In the genomic region with DNA sequence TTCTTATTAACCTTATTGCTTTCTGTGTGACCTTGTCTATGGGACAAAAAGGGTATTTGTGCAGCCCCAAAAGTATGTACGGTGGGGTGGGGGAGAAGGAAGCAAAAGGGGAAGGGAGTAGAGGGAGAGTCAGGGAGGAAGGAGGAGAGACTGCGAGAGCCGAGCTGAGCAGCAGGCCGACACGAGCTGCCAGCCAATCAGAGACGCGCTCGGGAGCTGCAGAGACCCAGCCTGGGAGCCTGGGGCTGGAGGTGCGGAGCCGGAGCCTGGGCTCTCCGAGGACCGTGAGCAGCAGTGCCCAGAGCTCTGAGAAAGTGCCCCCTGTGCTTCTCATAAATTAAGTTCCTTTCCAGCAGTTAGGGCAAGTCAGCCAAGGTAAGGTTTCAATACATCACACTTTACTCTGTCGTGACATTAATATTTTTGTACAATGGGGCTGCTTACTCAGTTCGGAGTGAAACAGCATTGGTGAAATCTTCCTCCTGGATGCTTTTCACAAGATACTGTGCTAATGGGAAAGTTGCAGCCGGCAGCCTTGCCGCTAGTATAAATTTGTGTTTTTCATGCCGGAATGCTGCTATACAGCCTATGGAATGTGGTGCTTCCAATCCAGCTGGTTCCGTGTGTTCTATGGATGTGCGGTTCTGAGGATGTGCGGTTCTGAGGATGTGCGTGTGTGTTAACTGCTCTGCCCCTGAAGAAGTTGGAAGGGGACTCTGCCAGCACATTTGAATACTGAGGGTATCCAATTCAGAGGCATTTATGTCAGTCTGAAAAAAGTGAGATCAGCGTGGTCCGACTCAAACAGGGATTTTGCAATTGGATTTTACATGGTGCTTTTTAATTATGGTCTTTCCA, we compare ENCODE assay signal across 7 mouse cellular contexts.
DNase-seq lines count a peak whose midpoint lies in the region; ATAC-seq and TF ChIP-seq lines count a peak whose summit lies in the region.

No protein-coding gene starts in this region.

- TF ChIP-seq POLR2A in cortical plate, adult 2 months (IDR thresholded peaks at IDR 0.05; ENCODE audit: extremely low read depth, insufficient read depth, low read length) = peak; percentile 66; the same call in 1 of the 2 replicates

- peak overlapping the region; percentile 31; the same call in 1 of the 2 replicates for H3K27ac ChIP-seq in cortical plate, adult 2 months (ENCODE audit: insufficient read depth, low read length)
- no peak overlapping the region for H3K27ac ChIP-seq in limb, embryonic 15.5 days

- H3K4me3 ChIP-seq in cortical plate, adult 2 months (ENCODE audit: insufficient read depth, low read length) = peak overlapping the region; percentile 58
- H3K4me3 ChIP-seq in limb, embryonic 15.5 days = peak overlapping the region; percentile 36

- no peak for TF ChIP-seq CTCF in cortical plate, adult 2 months (IDR thresholded peaks at IDR 0.05; ENCODE audit: extremely low read depth, insufficient read depth, low read length)

- ATAC-seq in limb, embryonic 15.5 days (ENCODE audit: insufficient number of reproducible peaks, low FRiP score, low TSS enrichment, low read depth) = peak; percentile 94

- H3K9ac ChIP-seq in limb, embryonic 15.5 days = peak overlapping the region; percentile 23; the same call in 1 of the 2 replicates

- no peaks in the 10 kb centered on the region for H3K9me3 ChIP-seq in limb, embryonic 15.5 days

- H3K27me3 ChIP-seq in limb, embryonic 15.5 days = 0 out of 2 replicates have a peak, but pooled peaks cover 5% of the 10 kb centered on the region

- WGBS in limb, embryonic 15.5 days = 6% methylated on average over 23 of the region's 23 CpGs

- no peaks in the 10 kb centered on the region; the same call in 1 of the 2 replicates for H3K4me1 ChIP-seq in cortical plate, adult 2 months (ENCODE audit: control insufficient read depth, insufficient read depth, low read length)
- peaks cover 10% of the 10 kb centered on the region; the same call in 1 of the 2 replicates for H3K4me1 ChIP-seq in limb, embryonic 15.5 days

- peak overlapping the region; percentile 63 for H3K4me2 ChIP-seq in limb, embryonic 15.5 days

- intact Hi-C loops in gastrocnemius, postnatal 36 days (cut with DNase I) = no loop called here

- H3K36me3 ChIP-seq in limb, embryonic 15.5 days = no peaks in the 10 kb centered on the region

- peak; percentile 55 for DNase-seq in adrenal gland, postnatal 25 days
- DNase-seq in gastrocnemius, postnatal 36 days = peak; percentile 9 to 15
- DNase-seq in kidney, postnatal 10 days = peak; percentile 67
- DNase-seq in neural tube, embryonic 10.5 days (ENCODE audit: extremely low spot score, low spot score) = peak; percentile 68
- peak; percentile 28 to 61 for DNase-seq in urinary bladder, postnatal 4 days (ENCODE audit: low spot score in 2 of 2)

Comparison
In these comparisons a context has a peak if more than half of its experiments do, and no peak if none do; other contexts are left out.
1. DNase-seq: peak in every context shown above with its lines; median percentile 68 in neural tube, embryonic 10.5 days; 67 in kidney, postnatal 10 days; 55 in adrenal gland, postnatal 25 days; 44 in urinary bladder, postnatal 4 days; 12 in gastrocnemius, postnatal 36 days.